Mouse (Mus musculus) spleen, postnatal 14 days (tissue): Measurements from ENCODE around the gene Olfr1438-ps1.
"Not testable (repeated sequence)": the region's sequence is repeated elsewhere in the genome, so short reads cannot be mapped to it uniquely, and the experiment has no call there.

Experiments used
- DNase-seq, 2 experiments: peaks; one replicate each; pipeline ENCODE4 v3.0.0; 2021 to 2022; ENCODE audit warnings: low spot score in 2 of 2

Gene Olfr1438-ps1

DNA sequence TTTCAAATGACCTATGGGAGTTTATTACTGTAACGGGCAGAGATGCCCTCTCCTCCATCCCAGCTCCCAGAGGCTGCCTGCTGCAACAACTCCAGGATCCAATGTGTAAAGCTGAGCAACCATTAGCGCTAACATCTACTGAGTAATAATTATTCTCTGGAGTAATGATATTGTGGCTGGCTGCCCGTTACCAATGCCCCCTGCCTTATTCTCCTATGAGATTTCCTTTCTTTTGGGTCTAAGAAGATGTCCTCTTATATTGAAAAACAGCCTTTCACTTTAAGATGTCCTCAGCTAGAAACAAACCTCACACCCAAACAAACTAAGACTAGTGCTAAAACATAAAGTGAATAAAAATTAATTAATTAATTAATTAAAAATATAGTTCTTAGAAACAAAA is at the start of gene Olfr1438-ps1:
TSS of gene Olfr1438-ps1 (minus strand) at position 101 of the 400 bp plus-strand sequence.
- DNase-seq = no peak

DNA sequence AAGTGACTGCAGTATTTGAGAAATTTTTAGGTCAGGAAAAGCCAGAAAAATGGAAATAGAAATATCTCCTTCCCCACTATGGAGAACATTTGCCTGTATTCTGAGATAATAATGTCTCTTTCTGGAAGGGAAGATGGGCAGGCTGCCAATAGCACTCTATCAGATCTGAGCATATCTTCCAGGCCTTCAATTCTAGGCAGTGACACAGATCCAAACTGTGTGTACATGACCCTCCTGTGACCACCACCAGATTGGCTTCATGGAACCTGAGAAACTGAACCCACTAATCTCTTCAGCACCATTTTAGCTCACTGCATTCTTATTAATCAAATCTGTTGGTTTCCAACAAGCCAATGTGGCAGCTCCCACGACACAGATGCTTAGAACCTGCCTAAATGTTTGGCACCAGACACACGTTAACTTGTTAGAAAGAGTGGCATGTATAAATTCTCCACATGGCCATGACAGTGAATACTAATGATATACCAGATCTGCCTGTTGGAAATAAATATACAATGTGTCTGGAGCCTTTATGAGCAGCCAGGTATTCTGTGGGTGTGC is 38.8 kb upstream of the Olfr1438-ps1 start:
- DNase-seq = no peak

DNA sequence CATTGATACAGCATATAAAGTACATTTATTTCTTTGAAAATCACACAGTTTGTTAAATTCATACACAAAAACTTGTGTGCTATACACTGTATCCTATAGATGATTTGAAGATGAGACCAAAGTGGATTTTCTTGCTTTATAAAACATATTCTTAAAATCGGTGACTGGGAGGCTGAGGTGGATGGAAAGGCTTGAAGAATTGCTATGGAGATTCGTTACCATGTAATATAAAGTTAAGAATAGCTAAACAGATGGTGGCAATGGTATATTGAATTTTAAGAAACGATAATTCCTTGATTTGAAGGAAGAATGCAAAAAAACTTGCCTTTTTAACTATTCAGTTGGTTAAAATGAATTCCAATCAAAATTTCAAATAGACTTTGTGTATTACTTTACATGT is 37.3 kb upstream of the Olfr1438-ps1 start:
- no peak for DNase-seq

DNA sequence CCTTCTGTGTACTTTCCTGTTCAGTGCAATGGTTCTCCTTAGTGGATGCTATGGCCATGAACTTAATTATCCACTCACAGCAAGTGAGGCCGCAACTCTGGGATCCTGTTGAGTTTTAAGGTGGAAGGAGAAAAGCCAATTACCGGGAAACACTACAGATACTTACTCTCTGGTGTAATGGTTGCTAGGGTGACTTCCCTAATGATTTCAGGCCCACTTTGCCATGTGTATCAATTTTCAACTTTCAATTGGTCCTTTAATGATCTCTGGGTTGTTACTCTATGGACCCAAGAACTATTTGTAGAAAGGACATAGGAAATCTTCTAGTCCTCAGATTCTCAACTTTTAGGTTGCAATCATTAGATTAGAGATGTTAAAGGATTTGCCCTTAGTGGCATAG is 10.7 kb downstream of the Olfr1438-ps1 start, which contains the start of gene Olfr1437:
TSS of gene Olfr1437 (minus strand) at position 101 of the 400 bp plus-strand sequence.
- DNase-seq = no peak

DNA sequence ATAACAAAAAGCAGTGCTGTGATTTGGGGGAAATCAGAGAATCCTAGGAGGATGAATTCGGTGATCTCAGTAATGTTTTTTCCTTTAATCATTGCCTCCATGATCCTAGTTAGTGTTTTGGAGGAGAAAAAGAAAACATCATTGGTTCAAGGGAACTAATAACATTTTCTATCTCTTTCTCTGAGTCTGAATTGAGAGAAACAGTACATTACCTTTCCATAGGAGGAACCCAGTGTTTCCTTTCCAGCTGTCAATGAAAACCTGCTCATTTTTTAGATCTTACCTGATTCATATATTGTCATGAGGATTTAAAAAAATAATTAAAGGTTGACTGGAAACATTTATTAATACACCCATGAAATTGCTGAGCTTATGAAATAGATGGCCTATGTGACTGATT is 36.7 kb downstream of the Olfr1438-ps1 start, which contains the start of gene Olfr1436:
TSS of gene Olfr1436 (minus strand) at position 101 of the 400 bp plus-strand sequence.
- DNase-seq = not testable (repeated sequence)

DNA sequence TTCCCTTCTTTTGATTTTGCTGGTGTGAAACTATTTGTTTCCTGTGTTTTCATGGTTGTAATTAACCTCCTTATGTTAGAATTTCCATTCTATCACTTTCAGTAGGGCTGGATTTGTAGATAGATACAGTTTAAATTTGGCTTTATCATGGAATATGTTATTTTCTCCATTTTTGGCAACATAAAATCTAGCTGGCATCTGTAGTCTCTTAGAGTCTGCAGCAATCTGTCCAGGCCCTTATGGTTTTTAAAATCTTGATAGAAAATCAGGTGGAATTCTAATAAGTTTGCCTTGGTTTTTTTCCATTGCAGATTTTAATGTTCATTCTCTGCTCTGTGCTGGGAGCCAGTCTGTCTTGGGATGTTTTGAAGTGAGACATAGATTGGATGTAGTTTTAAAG is 42.7 kb downstream of the Olfr1438-ps1 start:
- DNase-seq = no peak

DNA sequence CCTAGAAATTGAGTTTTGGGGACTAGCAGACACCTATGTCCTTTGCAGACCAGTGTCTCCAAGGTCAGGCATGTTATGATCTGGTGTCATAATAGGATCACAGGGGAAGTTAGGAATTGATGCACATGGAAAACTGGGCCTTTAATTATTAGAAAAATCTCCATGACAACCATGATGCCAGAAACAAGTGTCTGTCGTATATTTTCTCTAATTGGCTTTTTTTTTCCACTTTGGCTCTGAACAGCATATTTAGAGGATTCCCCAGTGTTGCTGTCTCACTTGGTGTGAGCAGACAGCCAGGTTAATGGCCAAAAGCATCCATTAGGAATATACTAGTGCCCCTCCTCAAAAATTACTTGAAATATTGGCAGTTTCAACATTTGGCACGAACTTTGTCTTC is 56.2 kb downstream of the Olfr1438-ps1 start, which contains the start of gene Olfr1434:
TSS of gene Olfr1434 (plus strand) at position 301 of the 400 bp plus-strand sequence.
- DNase-seq = no peak
